Mouse (Mus musculus) ES-Bruce4 (cell line): ENCODE measurements around the gene Olfr545. TPM values are rescaled to one million over a fixed set of nuclear protein-coding genes. Genes with fewer than 3 reads are reported as not detected.
A peak's percentile ranks its signal among the peaks of the same experiment; 100 is the strongest.

Experiments
- H3K27ac ChIP-seq: 2 replicates; pipeline ENCODE4 v1.5.1; 2012; ENCODE audit warnings: low read length, inconsistent platforms; ENCODE audit not compliant: insufficient read depth
- H3K27me3 ChIP-seq: 2 replicates; pipeline ENCODE4 v1.6.1; 2012; ENCODE audit warnings: mild to moderate bottlenecking, low read length, inconsistent platforms; ENCODE audit not compliant: control insufficient read depth, poor library complexity, insufficient read depth, severe bottlenecking
- H3K36me3 ChIP-seq: 2 replicates; pipeline ENCODE4 v1.6.1; 2012; ENCODE audit warnings: inconsistent platforms, mild to moderate bottlenecking, low read length, moderate library complexity; ENCODE audit not compliant: control insufficient read depth, poor library complexity, insufficient read depth, severe bottlenecking
- H3K4me1 ChIP-seq: one replicate; pipeline ENCODE4 v1.8.1; 2011; ENCODE audit warnings: low read length; ENCODE audit not compliant: control insufficient read depth, insufficient read depth
- H3K4me3 ChIP-seq: 2 replicates; pipeline ENCODE4 v1.5.1; 2011; ENCODE audit warnings: low read depth, mild to moderate bottlenecking, low read length
- H3K9ac ChIP-seq: 2 replicates; pipeline ENCODE4 v1.6.1; 2012; ENCODE audit warnings: low read depth, mild to moderate bottlenecking, inconsistent platforms; ENCODE audit not compliant: poor library complexity, severe bottlenecking
- H3K9me3 ChIP-seq: replicated peaks from 2 replicates; pipeline ENCODE4 v1.6.1; 2012; ENCODE audit warnings: mild to moderate bottlenecking, low read length, inconsistent platforms; ENCODE audit not compliant: control insufficient read depth, poor library complexity, insufficient read depth, severe bottlenecking
- CTCF ChIP-seq: IDR thresholded peaks from one replicate; pipeline ENCODE4 v1.8.1; 2011; ENCODE audit warnings: low read depth, low read length
- EP300 ChIP-seq: IDR thresholded peaks from 2 replicates; pipeline ENCODE4 v1.6.1; 2011; ENCODE audit warnings: low read depth, low read length; ENCODE audit not compliant: insufficient read depth
- POLR2A ChIP-seq: IDR thresholded peaks from one replicate; pipeline ENCODE4 v1.8.1; 2011; ENCODE audit warnings: low read length; ENCODE audit not compliant: insufficient read depth
- polyA plus RNA-seq: library from polyadenylated mRNA; stranded (reverse); fragments of >200 nt; gene quantifications from 2 replicates; pipeline ENCODE4 v1.2.4, GENCODE M21; 2011; ENCODE audit warnings: low read depth; ENCODE audit not compliant: missing spikeins, insufficient read depth, insufficient read length

Gene Olfr545
- polyA plus RNA-seq, 1 experiment = not detected

- TF ChIP-seq EP300 = no peak
- TF ChIP-seq CTCF = peak; percentile 51
- TF ChIP-seq POLR2A = no peak
- H3K9ac ChIP-seq = no peak overlapping the region
- no peaks in the 10 kb centered on the region for H3K4me1 ChIP-seq
- H3K36me3 ChIP-seq = no peaks in the 10 kb centered on the region
- no peaks in the 10 kb centered on the region for H3K27me3 ChIP-seq
- H3K4me3 ChIP-seq = no peak overlapping the region
- no peaks in the 10 kb centered on the region for H3K9me3 ChIP-seq
- H3K27ac ChIP-seq = no peak overlapping the region
Measured at GRCm38 (mm10) chr7:102477377-102477776, 22.0 kb downstream of the Olfr545 start.

GRCm38 (mm10) chr7:102476601-102477000 is 22.8 kb downstream of the Olfr545 start:
- Histone ChIP-seq H3K27ac (no peak overlapping the region), H3K4me3 (no peak overlapping the region), H3K9ac (no peak overlapping the region), H3K9me3 (no peaks in the 10 kb centered on the region), H3K4me1 (no peaks in the 10 kb centered on the region), H3K27me3 (no peaks in the 10 kb centered on the region), H3K36me3 (no peaks in the 10 kb centered on the region)
- TF ChIP-seq POLR2A (no peak), EP300 (no peak), CTCF (no peak)

GRCm38 (mm10) chr7:102472675-102473074 is 26.7 kb downstream of the Olfr545 start:
- no peak overlapping the region for H3K4me3 ChIP-seq
- TF ChIP-seq CTCF (no peak), EP300 (no peak), POLR2A (no peak)
- H3K27ac ChIP-seq = no peak overlapping the region
- H3K9ac ChIP-seq = no peak overlapping the region
- no peaks in the 10 kb centered on the region for H3K9me3 ChIP-seq
- H3K36me3 ChIP-seq = peaks cover 15% of the 10 kb centered on the region
- H3K4me1 ChIP-seq = peaks cover 2% of the 10 kb centered on the region
- no peaks in the 10 kb centered on the region for H3K27me3 ChIP-seq

GRCm38 (mm10) chr7:102467566-102467965 is 31.8 kb downstream of the Olfr545 start:
- H3K27me3 ChIP-seq = no peaks in the 10 kb centered on the region
- TF ChIP-seq EP300 = no peak
- TF ChIP-seq POLR2A = no peak
- no peak for TF ChIP-seq CTCF
- H3K27ac ChIP-seq = no peak overlapping the region
- H3K4me1 ChIP-seq = peaks cover 2% of the 10 kb centered on the region
- H3K4me3 ChIP-seq = no peak overlapping the region
- H3K9me3 ChIP-seq = no peaks in the 10 kb centered on the region
- peaks cover 58% of the 10 kb centered on the region for H3K36me3 ChIP-seq
- no peak overlapping the region for H3K9ac ChIP-seq

- Histone ChIP-seq H3K4me3 (no peak overlapping the region), H3K9ac (no peak overlapping the region), H3K36me3 (peaks cover 67% of the 10 kb centered on the region), H3K9me3 (no peaks in the 10 kb centered on the region), H3K4me1 (no peaks in the 10 kb centered on the region), H3K27ac (peak overlapping the region; percentile 71), H3K27me3 (no peaks in the 10 kb centered on the region)
- TF ChIP-seq CTCF (no peak), POLR2A (no peak), EP300 (no peak)
Measured at GRCm38 (mm10) chr7:102458618-102459380, 40.6 kb downstream of the Olfr545 start.

GRCm38 (mm10) chr7:102446438-102446837 is 52.9 kb downstream of the Olfr545 start:
- no peak overlapping the region for H3K27ac ChIP-seq
- no peaks in the 10 kb centered on the region for H3K27me3 ChIP-seq
- no peaks in the 10 kb centered on the region for H3K4me1 ChIP-seq
- H3K9me3 ChIP-seq = no peaks in the 10 kb centered on the region
- H3K36me3 ChIP-seq = peaks cover 56% of the 10 kb centered on the region
- TF ChIP-seq CTCF (no peak), POLR2A (no peak), EP300 (no peak)
- no peak overlapping the region for H3K4me3 ChIP-seq
- no peak overlapping the region for H3K9ac ChIP-seq
